Mouse (Mus musculus) hindbrain, embryonic 14.5 days (tissue): Measurements from ENCODE around the gene Cfap157. TPM values are rescaled to one million over a fixed set of nuclear protein-coding genes. Genes with fewer than 3 reads are reported as not detected.

Experiments used
- ATAC-seq: fragments of 200-750 bp; cut with Nextera tagmentation; 2 replicates; pipeline ENCODE4 v1.8.0; 2017; ENCODE audit warnings: moderate number of reproducible peaks, mild to moderate bottlenecking, moderate TSS enrichment, moderate library complexity; ENCODE audit not compliant: low FRiP score
- DNase-seq: peaks from one replicate; pipeline ENCODE4 v3.0.0-alpha.2; 2015; ENCODE audit warnings: low spot score
- H3K27ac ChIP-seq: fragments of 300-500 bp; sonication (generic); 2 replicates; pipeline ENCODE4 v1.5.1; 2014; ENCODE audit warnings: mild to moderate bottlenecking, moderate library complexity
- H3K27me3 ChIP-seq: fragments of 300-500 bp; sonication (generic); 2 replicates; pipeline ENCODE4 v1.6.1; 2014; ENCODE audit warnings: mild to moderate bottlenecking, low read length, mixed read lengths; ENCODE audit not compliant: control insufficient read depth, insufficient read depth
- H3K36me3 ChIP-seq: fragments of 300-500 bp; sonication (generic); replicated peaks from 2 replicates; pipeline ENCODE4 v1.6.1; 2014; ENCODE audit not compliant: control insufficient read depth, insufficient read depth
- H3K4me1 ChIP-seq: fragments of 300-500 bp; sonication (generic); replicated peaks from 2 replicates; pipeline ENCODE4 v1.6.1; 2014; ENCODE audit warnings: antibody characterized with exemption, low read length, mixed read lengths; ENCODE audit not compliant: control insufficient read depth, insufficient read depth
- H3K4me2 ChIP-seq: fragments of 300-500 bp; sonication (generic); replicated peaks from 2 replicates; pipeline ENCODE4 v1.6.1; 2014; ENCODE audit warnings: mild to moderate bottlenecking, moderate library complexity
- H3K4me3 ChIP-seq: fragments of 300-500 bp; sonication (generic); replicated peaks from 2 replicates; pipeline ENCODE4 v1.5.1; 2014; ENCODE audit warnings: mild to moderate bottlenecking, low read length
- H3K9ac ChIP-seq: fragments of 300-500 bp; sonication (generic); 2 replicates; pipeline ENCODE4 v1.6.1; 2014
- H3K9me3 ChIP-seq: fragments of 300-500 bp; sonication (generic); 2 replicates; pipeline ENCODE4 v1.6.1; 2016; ENCODE audit warnings: low read length; ENCODE audit not compliant: control insufficient read depth
- WGBS: fragments of 180-500 bp; shearing (Covaris S2); extraction: QIAGEN DNeasy Blood & Tissue Kit; methylation state at CpG from one replicate; pipeline ENCODE4 v1.1.7; 2014; 5-methylcytosine and 5-hydroxymethylcytosine counted together
- polyA plus RNA-seq: library from polyadenylated mRNA; unstranded; fragments of >200 nt; fragmentation: Nextera tagmentation; extraction: Ambion mirVana; gene quantifications from 2 replicates; pipeline ENCODE4 v1.2.1, GENCODE M21; 2014

Cfap157 gene
- polyA plus RNA-seq, 1 experiment from 2014 or later: 1.2 TPM

- Histone ChIP-seq H3K27ac (peak within 1 kb of the TSS; percentile 22; the same call in 1 of the 2 replicates), H3K4me3 (peak within 1 kb of the TSS; percentile 45), H3K36me3 (no peaks in the 10 kb centered on the region), H3K9ac (peak within 1 kb of the TSS; percentile 49), H3K9me3 (no peaks in the 10 kb centered on the region), H3K4me2 (peak within 1 kb of the TSS; percentile 62), H3K4me1 (peaks cover 12% of the 10 kb centered on the region), H3K27me3 (no peaks in the 10 kb centered on the region)
- DNase-seq (peak; percentile 96), ATAC-seq (peak; percentile 98)
- WGBS: under 1% methylated on average over 46 of the region's 46 CpGs
These were observed 8.7 kb downstream of the Cfap157 start, which contains the start of the genes Ttc16 and Ptrh1 for GRCm38 (mm10) chr2:32775359-32776074. TSS of gene Ttc16 (minus strand) at chr2:32775633. TSS of gene Ptrh1 (plus strand) at chr2:32775786.

- Histone ChIP-seq H3K27ac (no peak overlapping the region), H3K9me3 (no peaks in the 10 kb centered on the region), H3K27me3 (no peaks in the 10 kb centered on the region), H3K4me3 (no peak overlapping the region), H3K4me1 (peaks cover 16% of the 10 kb centered on the region), H3K36me3 (no peaks in the 10 kb centered on the region), H3K4me2 (no peak overlapping the region), H3K9ac (no peak overlapping the region)
- DNase-seq: no peak
- WGBS: 87% methylated on average over 8 of the region's 8 CpGs
- no peak for ATAC-seq
These were observed 11.5 kb downstream of the Cfap157 start for GRCm38 (mm10) chr2:32772626-32773279.

GRCm38 (mm10) chr2:32771886-32772285 is 12.3 kb downstream of the Cfap157 start:
- no peak overlapping the region for H3K9ac ChIP-seq
- no peak overlapping the region for H3K27ac ChIP-seq
- 31% methylated on average over 12 of the region's 12 CpGs for WGBS
- DNase-seq (no peak), ATAC-seq (no peak)
- H3K4me2 ChIP-seq: no peak overlapping the region
- H3K4me1 ChIP-seq: peaks cover 23% of the 10 kb centered on the region
- no peak overlapping the region for H3K4me3 ChIP-seq
- no peaks in the 10 kb centered on the region for H3K36me3 ChIP-seq
- no peaks in the 10 kb centered on the region for H3K27me3 ChIP-seq
- no peaks in the 10 kb centered on the region for H3K9me3 ChIP-seq

GRCm38 (mm10) chr2:32769327-32770085 is 14.7 kb downstream of the Cfap157 start:
- no peaks in the 10 kb centered on the region for H3K27me3 ChIP-seq
- DNase-seq (no peak), ATAC-seq (no peak)
- no peak overlapping the region for H3K9ac ChIP-seq
- peaks cover 14% of the 10 kb centered on the region for H3K4me1 ChIP-seq
- no peak overlapping the region for H3K27ac ChIP-seq
- H3K9me3 ChIP-seq: no peaks in the 10 kb centered on the region
- no peak overlapping the region for H3K4me3 ChIP-seq
- H3K36me3 ChIP-seq: no peaks in the 10 kb centered on the region; the same call in 1 of the 2 replicates
- WGBS: 63% methylated on average over 5 of the region's 5 CpGs
- H3K4me2 ChIP-seq: no peak overlapping the region

GRCm38 (mm10) chr2:32768661-32769285 is 15.5 kb downstream of the Cfap157 start:
- Histone ChIP-seq H3K4me3 (no peak overlapping the region), H3K9me3 (no peaks in the 10 kb centered on the region), H3K4me2 (no peak overlapping the region), H3K27ac (no peak overlapping the region), H3K4me1 (peaks cover 14% of the 10 kb centered on the region), H3K36me3 (no peaks in the 10 kb centered on the region; the same call in 1 of the 2 replicates), H3K27me3 (no peaks in the 10 kb centered on the region), H3K9ac (no peak overlapping the region)
- WGBS: 56% methylated on average over 19 of the region's 19 CpGs
- DNase-seq (no peak), ATAC-seq (no peak)

GRCm38 (mm10) chr2:32767241-32767640 is 17.0 kb downstream of the Cfap157 start:
- Histone ChIP-seq H3K27me3 (no peaks in the 10 kb centered on the region), H3K4me3 (no peak overlapping the region), H3K27ac (no peak overlapping the region), H3K4me2 (no peak overlapping the region), H3K4me1 (peaks cover 14% of the 10 kb centered on the region), H3K9ac (no peak overlapping the region), H3K9me3 (no peaks in the 10 kb centered on the region), H3K36me3 (peaks cover 15% of the 10 kb centered on the region)
- no peak for DNase-seq
- 76% methylated on average over 12 of the region's 12 CpGs for WGBS
- no peak for ATAC-seq

- Histone ChIP-seq H3K4me3 (no peak overlapping the region), H3K27ac (no peak overlapping the region), H3K9ac (no peak overlapping the region), H3K4me2 (no peak overlapping the region), H3K9me3 (no peaks in the 10 kb centered on the region), H3K4me1 (peaks cover 16% of the 10 kb centered on the region; the same call in 1 of the 2 replicates), H3K36me3 (peaks cover 43% of the 10 kb centered on the region), H3K27me3 (no peaks in the 10 kb centered on the region)
- DNase-seq: no peak
- no peak for ATAC-seq
- whole genome bisulfite sequencing: 82% methylated on average over 3 of the region's 3 CpGs
These were observed 20.9 kb downstream of the Cfap157 start for GRCm38 (mm10) chr2:32763353-32763752.

GRCm38 (mm10) chr2:32761859-32762258 is 22.4 kb downstream of the Cfap157 start:
- no peak overlapping the region for H3K27ac ChIP-seq
- peaks cover 43% of the 10 kb centered on the region for H3K36me3 ChIP-seq
- 85% methylated on average over 4 of the region's 4 CpGs for WGBS
- DNase-seq (no peak), ATAC-seq (no peak)
- no peaks in the 10 kb centered on the region for H3K27me3 ChIP-seq
- H3K4me3 ChIP-seq: no peak overlapping the region
- peaks cover 12% of the 10 kb centered on the region; the same call in 1 of the 2 replicates for H3K4me1 ChIP-seq
- H3K9me3 ChIP-seq: no peaks in the 10 kb centered on the region
- H3K9ac ChIP-seq: no peak overlapping the region
- H3K4me2 ChIP-seq: no peak overlapping the region
